Mouse (Mus musculus) hindbrain, embryonic 15.5 days (tissue): Measurements from ENCODE around the gene Atxn1. TPM values are rescaled to one million over a fixed set of nuclear protein-coding genes. Genes with fewer than 3 reads are reported as not detected.

ENCODE experiments used
- ATAC-seq: fragments of 200-750 bp; cut with Nextera tagmentation; 2 replicates; pipeline ENCODE4 v1.8.0; 2017; ENCODE audit warnings: low read depth, moderate number of reproducible peaks, moderate TSS enrichment; ENCODE audit not compliant: low FRiP score
- H3K27ac ChIP-seq: fragments of 300-500 bp; sonication (generic); replicated peaks from 2 replicates; pipeline ENCODE4 v1.5.1; 2015; ENCODE audit warnings: mild to moderate bottlenecking, inconsistent platforms
- H3K27me3 ChIP-seq: fragments of 300-500 bp; sonication (generic); 2 replicates; pipeline ENCODE4 v1.6.1; 2015; ENCODE audit warnings: control low read depth, inconsistent platforms
- H3K36me3 ChIP-seq: fragments of 300-500 bp; sonication (generic); 2 replicates; pipeline ENCODE4 v1.6.1; 2015; ENCODE audit warnings: control low read depth, inconsistent platforms
- H3K4me1 ChIP-seq: fragments of 300-500 bp; sonication (generic); replicated peaks from 2 replicates; pipeline ENCODE4 v1.6.1; 2015; ENCODE audit warnings: control low read depth, inconsistent platforms
- H3K4me2 ChIP-seq: fragments of 300-500 bp; sonication (generic); 2 replicates; pipeline ENCODE4 v1.6.1; 2015; ENCODE audit warnings: moderate library complexity, mild to moderate bottlenecking, inconsistent platforms
- H3K4me3 ChIP-seq: fragments of 300-500 bp; sonication (generic); 2 replicates; pipeline ENCODE4 v1.5.1; 2015; ENCODE audit warnings: mild to moderate bottlenecking, inconsistent platforms
- H3K9ac ChIP-seq: fragments of 300-500 bp; sonication (generic); 2 replicates; pipeline ENCODE4 v1.6.1; 2015; ENCODE audit warnings: inconsistent platforms
- H3K9me3 ChIP-seq: fragments of 300-500 bp; sonication (generic); 2 replicates; pipeline ENCODE4 v1.6.1; 2016; ENCODE audit warnings: control low read depth, inconsistent platforms
- WGBS: fragments of 180-500 bp; shearing (Covaris S2); methylation state at CpG from one replicate; pipeline ENCODE4 v1.1.7; 2015; 5-methylcytosine and 5-hydroxymethylcytosine counted together
- polyA plus RNA-seq: library from polyadenylated mRNA; unstranded; fragments of >200 nt; fragmentation: Nextera tagmentation; extraction: Ambion mirVana; gene quantifications from 2 replicates; pipeline ENCODE4 v1.2.1, GENCODE M21; 2015

The Atxn1 gene
- polyA plus RNA-seq, 1 experiment from 2014 or later, result 8.1 TPM

GRCm38 (mm10) chr13:45918956-45919711 is 45.7 kb downstream of the Atxn1 start:
- H3K27me3 ChIP-seq, result no peaks in the 10 kb centered on the region
- no peak overlapping the region for H3K4me2 ChIP-seq
- no peaks in the 10 kb centered on the region; the same call in 1 of the 2 replicates for H3K4me1 ChIP-seq
- H3K9me3 ChIP-seq, result no peaks in the 10 kb centered on the region
- H3K36me3 ChIP-seq, result no peaks in the 10 kb centered on the region
- no peak for ATAC-seq
- WGBS, result 91% methylated on average over 14 of the region's 15 CpGs
- no peak overlapping the region for H3K9ac ChIP-seq
- H3K27ac ChIP-seq, result no peak overlapping the region
- H3K4me3 ChIP-seq, result no peak overlapping the region

GRCm38 (mm10) chr13:45918006-45918380 is 46.8 kb downstream of the Atxn1 start:
- Histone ChIP-seq H3K4me2 (0 out of 2 replicates have a peak overlapping the region, but pooled peaks have one; percentile 9), H3K4me1 (no peaks in the 10 kb centered on the region; the same call in 1 of the 2 replicates), H3K27ac (no peak overlapping the region; the same call in 1 of the 2 replicates), H3K27me3 (no peaks in the 10 kb centered on the region), H3K9ac (no peak overlapping the region), H3K36me3 (no peaks in the 10 kb centered on the region), H3K9me3 (no peaks in the 10 kb centered on the region), H3K4me3 (no peak overlapping the region)
- ATAC-seq, result no peak
- 71% methylated on average over 12 of the region's 12 CpGs for WGBS

- Histone ChIP-seq H3K4me3 (no peak overlapping the region), H3K36me3 (no peaks in the 10 kb centered on the region), H3K9me3 (no peaks in the 10 kb centered on the region), H3K9ac (no peak overlapping the region), H3K27me3 (no peaks in the 10 kb centered on the region), H3K27ac (no peak overlapping the region), H3K4me1 (no peaks in the 10 kb centered on the region), H3K4me2 (0 out of 2 replicates have a peak overlapping the region, but pooled peaks have one; percentile 9)
- 0 out of 2 replicates have a peak, but pooled peaks have one; percentile 47 for ATAC-seq
- 86% methylated on average over 21 of the region's 21 CpGs for WGBS
These were observed 47.5 kb downstream of the Atxn1 start for GRCm38 (mm10) chr13:45917058-45918005.

GRCm38 (mm10) chr13:45915921-45916320 is 48.9 kb downstream of the Atxn1 start:
- WGBS, result 82% methylated on average over 3 of the region's 3 CpGs
- no peaks in the 10 kb centered on the region for H3K36me3 ChIP-seq
- H3K4me2 ChIP-seq, result no peak overlapping the region
- no peaks in the 10 kb centered on the region for H3K9me3 ChIP-seq
- H3K4me3 ChIP-seq, result no peak overlapping the region
- no peaks in the 10 kb centered on the region for H3K4me1 ChIP-seq
- H3K27ac ChIP-seq, result no peak overlapping the region
- H3K9ac ChIP-seq, result no peak overlapping the region
- H3K27me3 ChIP-seq, result no peaks in the 10 kb centered on the region
- ATAC-seq, result no peak

GRCm38 (mm10) chr13:45915026-45915425 is 49.8 kb downstream of the Atxn1 start:
- H3K4me2 ChIP-seq, result no peak overlapping the region
- no peaks in the 10 kb centered on the region for H3K27me3 ChIP-seq
- WGBS, result 71% methylated on average over 2 of the region's 2 CpGs
- no peak overlapping the region for H3K27ac ChIP-seq
- no peaks in the 10 kb centered on the region for H3K9me3 ChIP-seq
- no peaks in the 10 kb centered on the region for H3K4me1 ChIP-seq
- H3K9ac ChIP-seq, result no peak overlapping the region
- no peak overlapping the region for H3K4me3 ChIP-seq
- ATAC-seq, result no peak
- H3K36me3 ChIP-seq, result no peaks in the 10 kb centered on the region

- Histone ChIP-seq H3K9me3 (no peaks in the 10 kb centered on the region), H3K4me1 (no peaks in the 10 kb centered on the region), H3K27ac (no peak overlapping the region), H3K9ac (no peak overlapping the region), H3K4me2 (no peak overlapping the region), H3K36me3 (no peaks in the 10 kb centered on the region), H3K27me3 (no peaks in the 10 kb centered on the region), H3K4me3 (no peak overlapping the region)
- ATAC-seq, result no peak
- WGBS, result 73% methylated on average over 3 of the region's 3 CpGs
These were observed 50.7 kb downstream of the Atxn1 start for GRCm38 (mm10) chr13:45914117-45914516.

GRCm38 (mm10) chr13:45911848-45912247 is 53.0 kb downstream of the Atxn1 start:
- Histone ChIP-seq H3K4me1 (peaks cover 9% of the 10 kb centered on the region; the same call in 1 of the 2 replicates), H3K27ac (no peak overlapping the region), H3K27me3 (no peaks in the 10 kb centered on the region), H3K36me3 (no peaks in the 10 kb centered on the region), H3K9ac (no peak overlapping the region), H3K4me3 (no peak overlapping the region), H3K9me3 (no peaks in the 10 kb centered on the region), H3K4me2 (no peak overlapping the region)
- 81% methylated on average over 7 of the region's 7 CpGs for WGBS
- no peak for ATAC-seq

- no peak for ATAC-seq
- Histone ChIP-seq H3K27me3 (no peaks in the 10 kb centered on the region), H3K9me3 (no peaks in the 10 kb centered on the region), H3K36me3 (no peaks in the 10 kb centered on the region), H3K4me3 (no peak overlapping the region), H3K27ac (no peak overlapping the region), H3K4me1 (peaks cover 15% of the 10 kb centered on the region; the same call in 1 of the 2 replicates), H3K4me2 (no peak overlapping the region), H3K9ac (no peak overlapping the region)
- 86% methylated on average over 5 of the region's 5 CpGs for WGBS
These were observed 53.7 kb downstream of the Atxn1 start for GRCm38 (mm10) chr13:45911069-45911468.

- ATAC-seq, result no peak
- no peaks in the 10 kb centered on the region for H3K36me3 ChIP-seq
- no peaks in the 10 kb centered on the region for H3K27me3 ChIP-seq
- no peaks in the 10 kb centered on the region for H3K9me3 ChIP-seq
- H3K4me2 ChIP-seq, result no peak overlapping the region
- no peak overlapping the region for H3K9ac ChIP-seq
- H3K4me3 ChIP-seq, result no peak overlapping the region
- H3K4me1 ChIP-seq, result peaks cover 15% of the 10 kb centered on the region; the same call in 1 of the 2 replicates
- no peak overlapping the region for H3K27ac ChIP-seq
- WGBS, result 87% methylated on average over 7 of the region's 7 CpGs
These were observed 54.5 kb downstream of the Atxn1 start for GRCm38 (mm10) chr13:45910348-45910747.

GRCm38 (mm10) chr13:45907181-45907691 is 57.6 kb downstream of the Atxn1 start:
- Histone ChIP-seq H3K36me3 (no peaks in the 10 kb centered on the region), H3K27ac (no peak overlapping the region), H3K9me3 (no peaks in the 10 kb centered on the region), H3K4me3 (no peak overlapping the region), H3K27me3 (no peaks in the 10 kb centered on the region), H3K9ac (no peak overlapping the region), H3K4me2 (no peak overlapping the region), H3K4me1 (peaks cover 24% of the 10 kb centered on the region)
- 66% methylated on average over 6 of the region's 6 CpGs for WGBS
- peak; percentile 79 for ATAC-seq

- 68% methylated on average over 10 of the region's 10 CpGs for WGBS
- no peaks in the 10 kb centered on the region for H3K9me3 ChIP-seq
- no peak overlapping the region for H3K4me3 ChIP-seq
- H3K27ac ChIP-seq, result no peak overlapping the region
- no peak overlapping the region for H3K4me2 ChIP-seq
- no peaks in the 10 kb centered on the region for H3K36me3 ChIP-seq
- peak; percentile 17; the same call in 1 of the 2 replicates for ATAC-seq
- H3K27me3 ChIP-seq, result no peaks in the 10 kb centered on the region
- H3K4me1 ChIP-seq, result peaks cover 24% of the 10 kb centered on the region
- no peak overlapping the region for H3K9ac ChIP-seq
These were observed 58.2 kb downstream of the Atxn1 start for GRCm38 (mm10) chr13:45906438-45907166.
